Mouse (Mus musculus): ENCODE data around the gene 3110021N24Rik. TPM values are rescaled to one million over a fixed set of nuclear protein-coding genes. Genes with fewer than 3 reads are reported as not detected.
A peak's percentile ranks its signal among the peaks of the same experiment; 100 is the strongest.

3110021N24Rik gene
- total RNA-seq, 1 experiment from 2014 or later: 2.8 TPM

- peak; percentile 85 for ATAC-seq (replicated peaks; ENCODE audit: insufficient number of reproducible peaks, low FRiP score, low TSS enrichment, poor library complexity, severe bottlenecking)
Measured at GRCm38 (mm10) chr4:108789258-108789936, 69.9 kb downstream of the 3110021N24Rik start.

- peak; percentile 78 for ATAC-seq (replicated peaks; ENCODE audit: insufficient number of reproducible peaks, low FRiP score, low TSS enrichment, poor library complexity, severe bottlenecking)
Measured at GRCm38 (mm10) chr4:108790507-108790906, 71.1 kb downstream of the 3110021N24Rik start.

- no peak for ATAC-seq (replicated peaks; ENCODE audit: insufficient number of reproducible peaks, low FRiP score, low TSS enrichment, poor library complexity, severe bottlenecking)
Measured at GRCm38 (mm10) chr4:108793941-108794340, 74.5 kb downstream of the 3110021N24Rik start.

GRCm38 (mm10) chr4:108796701-108797100, 77.3 kb downstream of the 3110021N24Rik start:
- no peak for ATAC-seq (replicated peaks; ENCODE audit: insufficient number of reproducible peaks, low FRiP score, low TSS enrichment, poor library complexity, severe bottlenecking)

- peak; percentile 93 for ATAC-seq (replicated peaks; ENCODE audit: insufficient number of reproducible peaks, low FRiP score, low TSS enrichment, poor library complexity, severe bottlenecking)
Measured at GRCm38 (mm10) chr4:108798083-108798830, 78.8 kb downstream of the 3110021N24Rik start.

GRCm38 (mm10) chr4:108803535-108803934, 84.1 kb downstream of the 3110021N24Rik start:
- ATAC-seq (replicated peaks; ENCODE audit: insufficient number of reproducible peaks, low FRiP score, low TSS enrichment, poor library complexity, severe bottlenecking): no peak

- ATAC-seq (replicated peaks; ENCODE audit: insufficient number of reproducible peaks, low FRiP score, low TSS enrichment, poor library complexity, severe bottlenecking): no peak
Measured at GRCm38 (mm10) chr4:108811142-108811541, 91.7 kb downstream of the 3110021N24Rik start.

GRCm38 (mm10) chr4:108811550-108811949, 92.1 kb downstream of the 3110021N24Rik start:
- no peak for ATAC-seq (replicated peaks; ENCODE audit: insufficient number of reproducible peaks, low FRiP score, low TSS enrichment, poor library complexity, severe bottlenecking)

- no peak for ATAC-seq (replicated peaks; ENCODE audit: insufficient number of reproducible peaks, low FRiP score, low TSS enrichment, poor library complexity, severe bottlenecking)
Measured at GRCm38 (mm10) chr4:108825677-108826076, 106.2 kb downstream of the 3110021N24Rik start.

- 0 out of 2 replicates have a peak, but pooled peaks have one; percentile 27 for ATAC-seq (replicated peaks; ENCODE audit: insufficient number of reproducible peaks, low FRiP score, low TSS enrichment, poor library complexity, severe bottlenecking)
Measured at GRCm38 (mm10) chr4:108826096-108826495, 106.6 kb downstream of the 3110021N24Rik start.

- no peak for ATAC-seq (replicated peaks; ENCODE audit: insufficient number of reproducible peaks, low FRiP score, low TSS enrichment, poor library complexity, severe bottlenecking)
Measured at GRCm38 (mm10) chr4:108826643-108827042, 107.2 kb downstream of the 3110021N24Rik start.

GRCm38 (mm10) chr4:108830698-108831097, 111.2 kb downstream of the 3110021N24Rik start:
- ATAC-seq (replicated peaks; ENCODE audit: insufficient number of reproducible peaks, low FRiP score, low TSS enrichment, poor library complexity, severe bottlenecking): no peak

Other genes starting within 250 kb of the 3110021N24Rik start
- gene Prpf38a, start 140.3 kb upstream of the 3110021N24Rik start, total RNA-seq (2017): 61.5 to 81.5 TPM (median 63.9 TPM) in 3 replicates
- 0.49 TPM in 1 of 3 replicates, not detected in the others for gene Orc1, start 140.2 kb upstream of the 3110021N24Rik start, total RNA-seq (2017)
- gene Cc2d1b, start 99.7 kb upstream of the 3110021N24Rik start, total RNA-seq (2017): 43.3 to 74.2 TPM (median 57.5 TPM) in 3 replicates
- 93.3 to 121 TPM (median 117 TPM) in 3 replicates for gene Zfyve9, start 61.1 kb downstream of the 3110021N24Rik start, total RNA-seq (2017)
- gene Btf3l4, start 114.0 kb downstream of the 3110021N24Rik start, total RNA-seq (2017): 40.7 to 71.0 TPM (median 58.7 TPM) in 3 replicates
- gene Txndc12, start 115.0 kb downstream of the 3110021N24Rik start, total RNA-seq (2017): 61.6 to 79.0 TPM (median 71.6 TPM) in 3 replicates
- gene Kti12, start 128.1 kb downstream of the 3110021N24Rik start, total RNA-seq (2017): 9.4 to 17.5 TPM (median 14.5 TPM) in 3 replicates
- 0.49 TPM in 1 of 3 replicates, not detected in the others for gene A730015C16Rik, start 129.0 kb downstream of the 3110021N24Rik start, total RNA-seq (2017)
- gene Rab3b, start 159.4 kb downstream of the 3110021N24Rik start, total RNA-seq (2017): not detected in 3 replicates